Mouse (Mus musculus) neural tube, embryonic 14.5 days (tissue): Measurements from ENCODE around the gene Pde11a. TPM values are rescaled to one million over a fixed set of nuclear protein-coding genes. Genes with fewer than 3 reads are reported as not detected.

ENCODE experiments used
- ATAC-seq: fragments of 200-750 bp; cut with Nextera tagmentation; 2 replicates; pipeline ENCODE4 v1.8.0; 2017; ENCODE audit warnings: low read depth, mild to moderate bottlenecking, moderate TSS enrichment, moderate library complexity
- H3K27ac ChIP-seq: fragments of 300-500 bp; sonication (generic); 2 replicates; pipeline ENCODE4 v1.5.1; 2014; ENCODE audit warnings: low read depth, mild to moderate bottlenecking, control low read depth, low read length, moderate library complexity, mixed read lengths
- H3K27me3 ChIP-seq: fragments of 300-500 bp; sonication (generic); 2 replicates; pipeline ENCODE4 v1.6.1; 2014; ENCODE audit warnings: low read length; ENCODE audit not compliant: control insufficient read depth, insufficient read depth
- H3K36me3 ChIP-seq: fragments of 300-500 bp; sonication (generic); 2 replicates; pipeline ENCODE4 v1.6.1; 2014; ENCODE audit warnings: low read length, mixed read lengths; ENCODE audit not compliant: control insufficient read depth, insufficient read depth
- H3K4me1 ChIP-seq: fragments of 300-500 bp; sonication (generic); 2 replicates; pipeline ENCODE4 v1.6.1; 2014; ENCODE audit warnings: low read length; ENCODE audit not compliant: control insufficient read depth, insufficient read depth
- H3K4me2 ChIP-seq: fragments of 300-500 bp; sonication (generic); 2 replicates; pipeline ENCODE4 v1.6.1; 2014; ENCODE audit warnings: mild to moderate bottlenecking, low read depth, low read length, control low read depth
- H3K4me3 ChIP-seq: fragments of 300-500 bp; sonication (generic); 2 replicates; pipeline ENCODE4 v1.5.1; 2014; ENCODE audit warnings: low read depth, low read length, control low read depth, mixed read lengths
- H3K9ac ChIP-seq: fragments of 300-500 bp; sonication (generic); replicated peaks from 2 replicates; pipeline ENCODE4 v1.6.1; 2014; ENCODE audit warnings: low read depth, mild to moderate bottlenecking, control low read depth, low read length, mixed read lengths
- H3K9me3 ChIP-seq: fragments of 300-500 bp; sonication (generic); 2 replicates; pipeline ENCODE4 v1.6.1; 2016; ENCODE audit warnings: low read length; ENCODE audit not compliant: control insufficient read depth
- WGBS: fragments of 180-500 bp; shearing (Covaris S2); extraction: QIAGEN DNeasy Blood & Tissue Kit; methylation state at CpG from one replicate; pipeline ENCODE4 v1.1.7; 2014; 5-methylcytosine and 5-hydroxymethylcytosine counted together
- polyA plus RNA-seq: library from polyadenylated mRNA; unstranded; fragments of >200 nt; fragmentation: Nextera tagmentation; extraction: Ambion mirVana; gene quantifications from 2 replicates; pipeline ENCODE4 v1.2.1, GENCODE M21; 2014

Gene Pde11a
- polyA plus RNA-seq, 1 experiment from 2014 or later: 3.3 TPM

- H3K9me3 ChIP-seq: no peaks in the 10 kb centered on the region
- WGBS: 22% methylated on average over 3 of the region's 3 CpGs
- H3K27ac ChIP-seq: no peak overlapping the region
- peaks cover 6% of the 10 kb centered on the region; the same call in 1 of the 2 replicates for H3K4me1 ChIP-seq
- H3K4me2 ChIP-seq: no peak overlapping the region
- H3K4me3 ChIP-seq: no peak overlapping the region
- no peak overlapping the region for H3K9ac ChIP-seq
- no peaks in the 10 kb centered on the region for H3K27me3 ChIP-seq
- H3K36me3 ChIP-seq: no peaks in the 10 kb centered on the region
- no peak for ATAC-seq
These were observed 258.0 kb downstream of the Pde11a start for GRCm38 (mm10) chr2:76080549-76080948.

- H3K27me3 ChIP-seq: no peaks in the 10 kb centered on the region
- no peak overlapping the region for H3K9ac ChIP-seq
- no peak for ATAC-seq
- WGBS: 43% methylated on average over 2 of the region's 2 CpGs
- no peaks in the 10 kb centered on the region for H3K36me3 ChIP-seq
- no peaks in the 10 kb centered on the region for H3K9me3 ChIP-seq
- peaks cover 6% of the 10 kb centered on the region; the same call in 1 of the 2 replicates for H3K4me1 ChIP-seq
- no peak overlapping the region for H3K27ac ChIP-seq
- no peak overlapping the region for H3K4me2 ChIP-seq
- no peak overlapping the region for H3K4me3 ChIP-seq
These were observed 261.7 kb downstream of the Pde11a start for GRCm38 (mm10) chr2:76076838-76077237.

- no peak overlapping the region for H3K4me2 ChIP-seq
- WGBS: 89% methylated on average over 4 of the region's 4 CpGs
- H3K36me3 ChIP-seq: no peaks in the 10 kb centered on the region
- no peak overlapping the region for H3K9ac ChIP-seq
- H3K9me3 ChIP-seq: no peaks in the 10 kb centered on the region
- no peak overlapping the region for H3K4me3 ChIP-seq
- no peak overlapping the region for H3K27ac ChIP-seq
- H3K27me3 ChIP-seq: no peaks in the 10 kb centered on the region
- ATAC-seq: no peak
- H3K4me1 ChIP-seq: peaks cover 5% of the 10 kb centered on the region; the same call in 1 of the 2 replicates
These were observed 262.5 kb downstream of the Pde11a start for GRCm38 (mm10) chr2:76076047-76076446.

- H3K4me2 ChIP-seq: no peak overlapping the region
- 68% methylated on average over 6 of the region's 6 CpGs for WGBS
- no peaks in the 10 kb centered on the region for H3K9me3 ChIP-seq
- ATAC-seq: no peak
- no peak overlapping the region for H3K4me3 ChIP-seq
- no peaks in the 10 kb centered on the region for H3K36me3 ChIP-seq
- no peaks in the 10 kb centered on the region for H3K27me3 ChIP-seq
- peaks cover 17% of the 10 kb centered on the region for H3K4me1 ChIP-seq
- H3K27ac ChIP-seq: no peak overlapping the region
- H3K9ac ChIP-seq: no peak overlapping the region
These were observed 265.5 kb downstream of the Pde11a start for GRCm38 (mm10) chr2:76073079-76073478.

GRCm38 (mm10) chr2:76070432-76071306 is 267.9 kb downstream of the Pde11a start:
- peak overlapping the region; percentile 30; the same call in 1 of the 2 replicates for H3K9ac ChIP-seq
- H3K9me3 ChIP-seq: no peaks in the 10 kb centered on the region
- H3K27me3 ChIP-seq: no peaks in the 10 kb centered on the region
- WGBS: 2% methylated on average over 18 of the region's 19 CpGs
- peak overlapping the region; percentile 19; the same call in 1 of the 2 replicates for H3K4me3 ChIP-seq
- ATAC-seq: peak; percentile 88
- no peaks in the 10 kb centered on the region for H3K36me3 ChIP-seq
- peak overlapping the region; percentile 77 for H3K27ac ChIP-seq
- H3K4me2 ChIP-seq: peak overlapping the region; percentile 48
- peaks cover 18% of the 10 kb centered on the region for H3K4me1 ChIP-seq

GRCm38 (mm10) chr2:76069238-76069637 is 269.3 kb downstream of the Pde11a start:
- 0 out of 2 replicates have a peak overlapping the region, but pooled peaks have one; percentile 7 for H3K9ac ChIP-seq
- peak; percentile 47; the same call in 1 of the 2 replicates for ATAC-seq

GRCm38 (mm10) chr2:76068155-76068554 is 270.4 kb downstream of the Pde11a start:
- Histone ChIP-seq H3K4me2 (no peak overlapping the region), H3K9ac (no peak overlapping the region), H3K27ac (peak overlapping the region; percentile 86), H3K9me3 (no peaks in the 10 kb centered on the region), H3K27me3 (no peaks in the 10 kb centered on the region), H3K36me3 (no peaks in the 10 kb centered on the region), H3K4me1 (peaks cover 18% of the 10 kb centered on the region), H3K4me3 (no peak overlapping the region)
- WGBS: 27% methylated on average over 10 of the region's 10 CpGs
- ATAC-seq: no peak

More at GRCm38 (mm10) chr2:76069238-76069637, 269.3 kb downstream of the Pde11a start:
- peaks cover 18% of the 10 kb centered on the region for H3K4me1 ChIP-seq
- no peaks in the 10 kb centered on the region for H3K27me3 ChIP-seq
- H3K4me2 ChIP-seq: peak overlapping the region; percentile 48
- no peaks in the 10 kb centered on the region for H3K36me3 ChIP-seq
- peak overlapping the region; percentile 5; the same call in 1 of the 2 replicates for H3K4me3 ChIP-seq
- no peaks in the 10 kb centered on the region for H3K9me3 ChIP-seq
- 13% methylated on average over 13 of the region's 13 CpGs for WGBS
- peak overlapping the region; percentile 86 for H3K27ac ChIP-seq

- Histone ChIP-seq H3K9me3 (no peaks in the 10 kb centered on the region), H3K36me3 (no peaks in the 10 kb centered on the region), H3K27me3 (no peaks in the 10 kb centered on the region), H3K9ac (no peak overlapping the region), H3K4me2 (no peak overlapping the region), H3K27ac (no peak overlapping the region), H3K4me3 (no peak overlapping the region), H3K4me1 (peaks cover 18% of the 10 kb centered on the region)
- no peak for ATAC-seq
- WGBS: 53% methylated on average over 4 of the region's 4 CpGs
These were observed 271.4 kb downstream of the Pde11a start for GRCm38 (mm10) chr2:76067144-76067543.

GRCm38 (mm10) chr2:76065292-76065691 is 273.3 kb downstream of the Pde11a start:
- Histone ChIP-seq H3K36me3 (no peaks in the 10 kb centered on the region), H3K27ac (no peak overlapping the region), H3K9me3 (no peaks in the 10 kb centered on the region), H3K4me1 (peaks cover 18% of the 10 kb centered on the region), H3K9ac (no peak overlapping the region), H3K27me3 (no peaks in the 10 kb centered on the region), H3K4me3 (no peak overlapping the region), H3K4me2 (no peak overlapping the region)
- no peak for ATAC-seq
- WGBS: 83% methylated on average over 7 of the region's 7 CpGs
